Mouse (Mus musculus) forelimb bud, embryonic 11.5 days (tissue): ENCODE results near the gene Henmt1.

ENCODE experiments used
- DNase-seq: peaks from one replicate; pipeline ENCODE4 v3.0.0-alpha.2; 2012; ENCODE audit warnings: low read depth, low spot score

Gene Henmt1

GRCm38 (mm10) chr3:108939573-108939972, at the start of gene Henmt1:
Henmt1 (plus strand) TSS chr3:108939873.
- DNase-seq: no peak

GRCm38 (mm10) chr3:108889908-108890307, 49.8 kb upstream of the Henmt1 start, which contains the start of gene Fndc7:
Fndc7 (minus strand) TSS chr3:108890008.
- no peak for DNase-seq

GRCm38 (mm10) chr3:108892080-108892479, 47.6 kb upstream of the Henmt1 start:
- DNase-seq: no peak

- DNase-seq: no peak
Observed at GRCm38 (mm10) chr3:108892914-108893313, 46.8 kb upstream of the Henmt1 start.

- DNase-seq: no peak
Observed at GRCm38 (mm10) chr3:108898640-108899039, 41.0 kb upstream of the Henmt1 start.

- no peak for DNase-seq
Observed at GRCm38 (mm10) chr3:108900147-108900546, 39.5 kb upstream of the Henmt1 start.

GRCm38 (mm10) chr3:108900681-108901080, 39.0 kb upstream of the Henmt1 start:
- no peak for DNase-seq

GRCm38 (mm10) chr3:108902038-108902437, 37.6 kb upstream of the Henmt1 start:
- no peak for DNase-seq

GRCm38 (mm10) chr3:108902934-108903333, 36.7 kb upstream of the Henmt1 start:
- DNase-seq: no peak

- DNase-seq: no peak
Observed at GRCm38 (mm10) chr3:108910303-108911080, 29.2 kb upstream of the Henmt1 start.

GRCm38 (mm10) chr3:108911081-108911547, 28.6 kb upstream of the Henmt1 start:
- peak; percentile 62 for DNase-seq

GRCm38 (mm10) chr3:108911548-108912413, 27.9 kb upstream of the Henmt1 start, which contains the start of gene Prpf38b:
Prpf38b (minus strand) TSS chr3:108911727.
- DNase-seq: peak; percentile 95

GRCm38 (mm10) chr3:108915999-108916398, 23.7 kb upstream of the Henmt1 start:
- no peak for DNase-seq

GRCm38 (mm10) chr3:108916857-108917256, 22.8 kb upstream of the Henmt1 start:
- no peak for DNase-seq

- DNase-seq: no peak
Observed at GRCm38 (mm10) chr3:108917986-108918385, 21.7 kb upstream of the Henmt1 start.

GRCm38 (mm10) chr3:108918852-108919251, 20.8 kb upstream of the Henmt1 start:
- DNase-seq: no peak

GRCm38 (mm10) chr3:108920442-108921070, 19.1 kb upstream of the Henmt1 start:
- DNase-seq: no peak

GRCm38 (mm10) chr3:108921822-108922221, 17.9 kb upstream of the Henmt1 start:
- no peak for DNase-seq

- no peak for DNase-seq
Observed at GRCm38 (mm10) chr3:108925677-108926076, 14.0 kb upstream of the Henmt1 start.

- DNase-seq: no peak
Observed at GRCm38 (mm10) chr3:108926308-108926707, 13.4 kb upstream of the Henmt1 start.

GRCm38 (mm10) chr3:108933557-108933956, 6.1 kb upstream of the Henmt1 start:
- no peak for DNase-seq

GRCm38 (mm10) chr3:108938691-108939090, 982 bp upstream of the Henmt1 start:
- no peak for DNase-seq
